Mouse (Mus musculus) embryo, embryonic 11 days (tissue): Measurements from ENCODE around the gene Rce1.
"Not testable (repeated sequence)": the region's sequence is repeated elsewhere in the genome, so short reads cannot be mapped to it uniquely, and the experiment has no call there.

ENCODE experiments used
- DNase-seq: peaks from one replicate; pipeline ENCODE4 v3.0.0-alpha.2; 2015

The Rce1 gene

DNA sequence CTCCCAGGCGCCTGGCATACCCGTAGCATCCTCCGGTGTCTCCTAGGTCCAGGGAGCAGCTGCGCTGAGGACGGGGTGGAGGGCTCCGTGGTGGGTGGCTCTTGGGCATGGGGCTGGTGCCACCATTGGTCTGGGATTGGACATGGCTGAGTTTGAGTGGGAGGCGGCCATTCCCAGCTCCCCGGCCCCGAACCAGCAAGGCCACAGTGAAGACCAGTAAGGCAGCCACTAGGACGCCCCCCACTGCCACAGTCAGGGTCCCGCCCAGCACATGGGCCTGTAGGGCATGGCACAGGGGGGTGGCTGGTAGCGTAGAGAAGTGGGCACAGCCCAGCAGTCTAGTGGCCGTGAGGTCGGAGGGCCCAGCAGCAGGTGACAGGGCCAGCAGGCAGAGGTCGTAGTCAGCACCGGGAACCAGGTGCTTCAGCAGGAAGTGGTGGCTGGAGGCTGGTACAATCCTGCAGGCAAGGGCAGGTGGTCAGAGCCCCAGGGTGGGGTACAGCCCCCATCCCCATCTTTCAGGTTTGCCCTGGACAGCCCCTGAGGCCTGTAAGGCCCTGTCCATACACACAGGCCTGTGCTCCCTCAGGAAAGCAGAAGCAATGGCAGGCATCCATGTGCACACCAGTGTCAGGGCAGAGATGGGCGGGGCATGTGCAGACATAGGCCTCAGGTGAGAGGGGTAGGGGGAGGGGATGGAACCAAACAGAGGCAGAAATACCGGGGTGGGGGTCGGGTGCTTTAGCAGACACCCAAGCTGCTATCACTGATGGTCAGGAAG, 13.1 kb downstream of the Rce1 start:
- DNase-seq = no peak

DNA sequence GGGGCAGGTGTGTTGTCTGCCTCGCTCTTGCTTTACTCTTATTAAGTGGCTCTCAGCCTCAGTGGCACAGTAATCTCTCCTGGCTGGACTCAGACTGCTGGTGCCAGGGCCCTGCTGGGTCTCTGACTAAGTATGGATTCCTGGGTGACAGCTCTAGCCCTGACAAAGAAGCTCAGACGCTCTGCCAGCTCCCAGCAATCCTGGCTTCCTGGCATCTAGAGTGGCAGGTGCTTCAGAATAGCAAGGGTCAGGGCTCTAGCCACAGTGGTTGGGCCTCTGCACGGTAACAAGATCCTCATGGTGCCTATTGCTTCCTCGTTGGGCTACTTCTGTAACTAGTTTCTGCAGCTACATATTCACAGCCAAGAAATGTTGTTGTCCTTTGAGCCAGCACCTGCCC, 15.3 kb downstream of the Rce1 start:
- DNase-seq = no peak

DNA sequence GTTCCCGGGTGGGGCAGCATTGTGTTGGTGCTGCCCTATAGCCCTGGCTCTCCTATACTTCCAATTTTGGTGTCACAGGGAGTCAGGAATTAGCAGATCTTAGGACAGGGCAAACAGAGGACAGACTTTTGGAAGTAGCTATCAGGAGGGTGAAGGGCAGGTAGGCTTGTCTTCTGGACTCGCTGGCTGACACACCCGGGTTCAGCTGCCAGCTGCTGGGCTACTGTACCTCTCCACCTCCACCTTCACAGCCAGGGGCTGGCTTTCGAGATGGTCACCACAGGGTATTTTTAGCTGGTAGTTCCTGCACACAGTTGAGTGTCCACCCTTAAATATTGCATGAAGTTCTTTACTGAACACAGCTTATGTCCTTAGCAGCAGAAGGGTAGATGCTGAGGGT, 16.9 kb downstream of the Rce1 start:
- no peak for DNase-seq

DNA sequence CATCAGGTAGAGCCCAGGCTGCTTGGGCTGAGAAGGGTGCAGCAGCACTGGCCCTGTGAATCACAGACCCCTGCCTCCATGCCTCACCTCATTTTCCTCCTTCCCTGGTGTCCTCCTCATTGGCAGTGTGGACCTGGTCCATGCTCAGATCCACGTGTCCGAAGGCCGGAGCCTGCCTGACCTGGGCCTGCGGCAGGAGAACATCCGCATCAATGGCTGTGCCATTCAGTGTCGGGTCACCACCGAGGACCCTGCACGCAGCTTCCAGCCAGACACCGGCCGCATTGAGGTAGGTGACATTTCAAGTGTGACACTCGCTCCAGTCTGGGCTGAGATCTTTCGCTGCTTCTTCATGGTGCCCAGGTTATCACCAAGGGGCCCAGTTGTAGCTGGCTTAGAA, 18.0 kb downstream of the Rce1 start:
- DNase-seq = no peak

DNA sequence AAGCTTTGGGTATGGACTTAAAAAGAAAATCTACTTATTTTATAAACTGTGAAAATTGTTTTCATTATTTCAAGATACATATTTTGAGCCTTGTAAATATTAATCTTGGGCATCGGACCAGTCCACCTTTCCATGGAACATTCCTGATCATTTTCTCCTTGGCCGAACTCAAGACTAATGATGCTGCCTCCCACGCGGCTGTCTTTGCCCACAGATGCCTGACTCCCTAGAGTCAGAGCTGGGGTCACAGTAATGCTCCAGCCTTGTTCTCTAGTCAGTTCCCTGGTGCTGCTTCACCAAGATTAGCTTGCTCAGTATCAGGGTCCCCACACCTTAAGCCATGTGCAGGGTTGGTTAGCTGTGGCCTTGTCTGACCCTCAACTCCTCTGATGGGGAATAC, 19.8 kb downstream of the Rce1 start:
- DNase-seq = no peak

DNA sequence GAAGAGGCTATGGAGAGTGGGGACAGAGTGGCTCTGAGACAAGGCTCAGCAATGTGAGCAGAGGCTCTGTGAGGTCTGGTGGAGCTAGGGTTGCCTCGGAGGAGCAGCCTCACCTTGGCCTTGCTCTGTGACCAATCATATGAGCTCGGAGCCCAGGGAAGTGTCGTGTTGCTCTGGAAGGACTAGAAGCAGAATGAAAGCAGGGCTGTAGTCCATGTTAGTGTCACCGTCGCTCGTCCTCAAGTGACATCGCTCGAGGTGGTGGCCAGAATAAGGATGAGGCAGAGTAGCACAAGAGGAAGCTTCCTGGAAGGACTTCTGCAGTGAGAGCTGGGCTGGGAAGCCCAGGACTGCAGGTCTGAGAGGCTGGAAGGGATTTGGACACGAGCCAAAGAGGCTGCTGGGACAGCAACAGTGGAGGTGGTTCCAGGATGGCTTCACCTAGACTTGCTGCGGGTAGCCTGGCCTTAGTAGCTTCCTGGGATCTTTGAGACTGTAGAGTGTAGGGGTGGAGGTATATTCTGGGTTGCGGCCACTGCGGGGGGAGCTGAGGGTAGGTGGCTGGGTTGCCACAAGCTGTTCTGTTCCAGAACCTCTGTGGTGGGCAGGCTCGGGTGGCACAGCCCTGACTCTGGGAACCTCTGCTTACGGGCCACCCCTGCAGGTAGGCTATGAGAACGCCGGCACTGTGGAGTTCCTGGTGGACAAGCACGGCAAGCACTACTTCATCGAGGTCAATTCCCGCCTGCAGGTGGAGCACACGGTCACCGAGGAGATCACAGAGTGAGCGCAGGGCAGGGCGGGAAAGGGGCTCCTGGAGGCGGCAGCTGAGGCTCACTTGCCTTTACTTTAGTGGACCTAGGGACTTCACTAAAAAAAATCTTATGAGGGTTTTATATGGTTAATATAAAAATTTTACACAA, 21.4 kb downstream of the Rce1 start:
- peak; percentile 73 for DNase-seq

DNA sequence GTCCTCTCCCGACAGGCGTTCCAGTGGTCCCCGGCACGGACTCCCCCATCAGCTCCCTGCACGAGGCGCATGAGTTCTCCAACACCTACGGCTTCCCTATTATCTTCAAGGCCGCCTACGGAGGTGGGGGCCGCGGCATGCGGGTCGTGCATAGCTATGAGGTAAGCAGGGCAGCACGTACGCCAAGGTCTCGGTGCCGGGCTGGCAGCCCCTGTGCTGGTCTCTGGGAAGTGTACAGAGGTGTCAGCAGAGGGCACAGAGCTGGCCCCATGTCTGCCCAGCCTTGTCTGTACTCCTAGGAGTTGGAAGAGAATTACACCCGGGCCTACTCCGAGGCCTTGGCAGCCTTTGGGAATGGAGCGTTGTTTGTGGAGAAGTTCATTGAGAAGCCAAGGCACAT, 23.0 kb downstream of the Rce1 start:
- no peak for DNase-seq

DNA sequence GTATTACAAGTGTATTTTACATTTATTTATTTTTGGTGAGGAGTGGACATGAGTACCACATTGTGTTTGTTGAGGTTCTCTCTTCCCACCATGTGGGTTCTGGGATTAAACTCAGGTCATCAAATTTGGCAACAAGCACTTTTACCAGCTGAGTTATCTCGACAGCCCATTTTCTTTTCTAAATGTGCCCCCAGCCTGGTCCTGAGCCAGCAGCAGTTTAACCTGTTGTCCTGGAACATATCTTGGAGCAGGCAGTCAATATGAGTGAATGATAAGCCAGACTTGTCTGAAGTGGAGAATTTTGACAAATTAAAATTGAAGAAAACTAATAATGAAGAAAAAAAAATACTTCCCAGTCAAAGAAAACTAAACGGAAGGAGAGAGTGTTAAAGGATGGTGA, 29.4 kb downstream of the Rce1 start:
- no peak for DNase-seq

DNA sequence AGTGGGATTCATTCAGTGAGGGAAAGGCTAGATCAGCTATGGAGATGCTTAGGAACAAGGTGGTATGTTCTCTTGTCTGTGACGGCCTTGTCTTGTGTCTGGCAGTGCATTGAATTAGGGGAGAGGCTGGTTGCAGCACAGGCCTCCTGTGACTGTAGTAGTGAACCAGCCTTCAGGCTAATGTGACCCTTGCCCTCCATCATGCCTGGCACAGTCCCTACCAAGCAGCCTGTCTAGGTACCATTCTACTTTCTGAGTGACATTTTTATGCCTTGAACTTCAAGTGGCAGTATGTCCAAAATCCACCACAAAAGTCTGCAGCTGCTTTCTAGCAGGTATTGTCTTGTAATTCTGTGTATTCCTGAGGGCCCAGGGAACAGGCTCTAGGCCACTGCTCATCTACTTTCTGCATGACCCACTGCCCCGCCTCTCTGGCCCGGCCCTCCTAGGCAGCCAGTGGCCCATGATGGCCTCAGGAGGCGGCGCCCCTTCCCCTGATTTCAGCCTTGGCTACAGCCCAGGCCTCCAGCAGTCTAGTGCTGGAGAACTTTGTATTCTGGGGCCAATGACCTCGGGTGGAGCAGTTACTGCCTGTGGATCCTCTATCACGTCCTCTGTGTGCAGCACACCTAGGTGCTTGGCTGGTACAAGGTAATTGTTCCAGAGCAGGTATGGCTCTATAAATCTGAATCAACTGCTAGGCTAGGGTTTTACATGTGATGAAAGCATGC, 31.5 kb downstream of the Rce1 start:
- DNase-seq = no peak

DNA sequence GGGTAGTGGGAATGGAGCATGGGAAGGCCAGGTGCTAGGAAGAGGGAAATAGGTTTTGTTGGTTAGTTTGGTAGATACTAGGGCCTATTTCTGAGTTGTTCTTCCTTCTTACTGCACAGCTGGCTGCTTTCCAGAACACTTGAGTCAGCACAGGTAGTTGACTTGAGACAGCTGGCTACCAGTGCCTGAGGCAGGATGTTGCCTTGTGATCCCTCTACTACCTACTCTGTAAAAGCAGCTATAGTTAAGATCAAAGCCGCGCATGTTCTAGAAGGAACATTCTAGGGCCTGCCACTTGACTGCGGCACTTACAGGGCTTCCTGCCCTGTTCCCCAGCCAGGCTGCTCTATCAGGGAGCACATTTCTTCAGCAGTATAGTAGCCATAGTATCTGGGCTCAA, 35.4 kb downstream of the Rce1 start:
- DNase-seq = no peak

DNA sequence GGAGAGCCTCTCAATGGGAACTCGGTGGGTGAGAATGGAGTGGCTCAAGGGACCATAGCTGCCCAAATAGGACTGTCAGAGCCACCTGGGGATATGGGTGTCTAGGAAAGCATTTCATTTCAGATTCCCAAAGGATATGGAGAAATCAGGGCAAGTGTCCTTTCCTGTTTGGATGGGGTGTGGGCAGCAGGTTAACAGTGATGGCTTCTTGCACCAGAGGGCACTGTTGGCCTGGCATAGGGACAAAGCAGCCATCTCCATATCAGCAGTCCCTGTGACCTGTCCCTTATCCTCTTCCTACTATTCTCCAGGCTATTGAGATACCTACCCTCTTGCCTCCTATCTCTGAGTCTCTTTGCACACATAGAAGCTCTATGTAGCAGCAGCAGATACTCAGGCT, 36.4 kb downstream of the Rce1 start:
- DNase-seq = no peak

DNA sequence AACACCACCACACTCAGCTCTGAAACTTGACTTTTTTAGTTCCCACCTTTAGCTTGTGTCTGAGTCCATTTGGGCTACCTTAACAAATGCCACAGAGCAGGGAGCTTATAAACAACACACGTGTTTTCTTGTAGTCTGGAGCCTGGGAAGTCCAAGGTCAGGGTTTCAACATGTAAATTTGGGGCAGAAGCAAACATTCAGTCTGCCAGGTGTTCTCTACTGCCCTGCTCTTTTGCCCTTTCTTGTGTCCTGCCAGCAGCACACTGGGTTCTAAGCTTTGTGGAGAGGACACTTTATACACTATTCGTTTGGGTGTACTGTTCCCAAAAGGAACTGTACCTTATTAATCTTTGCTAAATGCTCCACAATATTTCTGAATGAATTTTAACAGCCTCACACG, 37.0 kb downstream of the Rce1 start:
- no peak for DNase-seq

DNA sequence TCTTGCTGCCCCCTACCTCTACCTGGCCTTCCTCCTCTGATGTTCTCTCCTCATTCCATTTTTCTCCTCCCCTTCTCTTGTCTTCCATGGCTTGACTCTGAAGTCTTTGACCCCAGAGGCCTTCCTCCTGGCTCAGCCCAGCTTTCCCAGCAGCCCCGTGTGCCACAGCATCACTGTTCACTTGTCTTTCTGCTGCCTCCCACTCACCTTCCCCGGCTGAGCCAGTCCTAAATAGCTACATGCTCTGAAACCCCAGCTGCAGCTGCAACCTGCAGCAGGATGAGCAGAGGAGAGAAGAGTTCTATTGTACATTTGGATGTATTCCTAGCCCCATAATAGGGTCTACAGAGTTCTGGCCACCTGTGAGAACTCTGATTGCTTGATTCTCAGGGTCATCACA, 38.0 kb downstream of the Rce1 start:
- DNase-seq = no peak

DNA sequence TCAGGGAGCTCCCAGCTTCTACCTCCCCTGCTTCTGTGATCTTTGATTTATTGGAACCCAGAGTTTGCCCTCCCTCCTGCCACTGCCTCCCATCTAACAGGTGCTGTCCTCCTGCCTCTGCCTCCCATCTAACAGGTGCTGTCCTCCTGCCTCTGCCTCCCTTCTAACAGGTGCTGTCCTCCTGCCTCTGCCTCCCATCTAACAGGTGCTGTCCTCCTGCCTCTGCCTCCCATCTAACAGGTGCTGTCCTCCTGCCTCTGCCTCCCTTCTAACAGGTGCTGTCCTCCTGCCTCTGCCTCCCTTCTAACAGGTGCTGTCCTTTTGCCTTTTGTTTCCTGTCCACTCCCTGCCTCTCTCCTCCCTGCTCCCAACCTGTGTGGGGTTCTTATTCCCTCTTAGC, 38.7 kb downstream of the Rce1 start:
- DNase-seq = not testable (repeated sequence)

DNA sequence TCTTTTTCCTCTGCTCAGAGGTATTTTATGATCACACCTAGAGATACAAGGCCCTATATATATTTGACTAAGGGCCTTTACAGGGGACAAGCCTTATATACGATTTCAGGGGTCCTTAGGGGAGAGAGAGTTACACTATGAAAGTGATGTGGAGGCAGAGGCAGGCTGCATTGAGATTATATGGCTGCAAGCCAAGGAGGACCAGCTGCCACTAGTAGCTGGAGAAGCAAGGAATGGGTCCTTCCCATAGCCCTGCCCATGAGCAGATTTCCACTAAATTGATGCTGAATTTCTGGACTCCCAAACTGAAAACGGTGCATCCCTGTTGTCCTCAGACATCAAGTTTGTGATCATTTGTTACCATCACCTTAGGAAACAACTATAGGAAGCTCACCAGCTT, 41.6 kb downstream of the Rce1 start:
- DNase-seq = no peak

DNA sequence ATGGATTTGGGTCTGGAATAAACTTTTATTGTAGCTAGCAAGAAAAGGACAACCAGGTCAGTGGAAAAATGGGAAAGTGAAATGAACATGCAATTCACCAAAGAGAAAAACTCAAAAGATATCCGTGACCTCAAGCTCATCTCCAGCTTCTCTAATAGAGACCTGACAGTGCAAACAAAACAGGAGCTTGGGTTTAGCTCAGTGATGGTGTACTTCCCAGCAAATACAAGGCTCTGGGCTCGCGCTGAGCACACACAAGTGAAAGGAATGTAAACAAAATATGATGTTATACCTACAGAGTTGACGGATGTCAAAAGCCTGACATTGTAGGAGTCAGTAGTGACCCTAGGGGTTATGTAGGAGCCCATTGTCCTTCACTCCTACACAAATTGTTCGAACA, 46.1 kb downstream of the Rce1 start:
- no peak for DNase-seq

DNA sequence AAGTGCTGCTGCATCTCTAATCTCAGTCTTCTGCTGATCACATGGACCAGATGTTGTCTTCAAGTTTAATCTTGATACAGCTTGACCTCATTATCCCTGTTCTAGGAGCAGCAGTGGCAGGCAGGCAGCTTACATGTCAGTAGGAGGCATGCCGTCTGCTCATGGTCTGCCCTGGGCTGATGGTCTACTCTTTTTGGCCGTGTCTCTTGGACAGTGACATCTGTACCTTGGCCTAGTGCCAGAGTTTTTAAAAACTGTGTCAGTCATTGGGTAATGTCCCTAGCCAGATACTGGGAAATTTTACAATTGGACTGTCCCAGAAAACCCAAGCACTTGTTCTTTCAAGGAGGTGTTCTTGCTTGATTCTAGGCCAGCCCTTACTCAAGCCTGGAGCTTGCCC, 46.6 kb downstream of the Rce1 start:
- no peak for DNase-seq

DNA sequence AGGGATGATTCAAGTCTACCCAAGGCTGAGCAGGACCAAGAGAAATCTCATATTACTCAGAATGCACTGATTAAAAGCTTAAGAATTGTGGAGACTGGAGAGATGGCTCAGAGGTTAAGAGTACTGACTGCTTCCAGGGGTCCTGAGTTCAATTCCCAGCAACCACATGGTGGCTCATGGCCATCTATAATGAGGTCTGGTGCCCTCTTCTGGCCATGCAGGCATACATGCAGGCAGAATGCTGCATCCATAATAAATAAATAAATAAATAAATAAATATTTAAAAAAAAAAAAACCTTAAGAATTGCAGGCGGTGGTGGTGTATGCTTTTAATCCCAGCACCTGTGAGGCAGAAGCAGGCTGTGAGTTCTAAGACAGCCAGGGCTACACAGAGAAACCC, 52.2 kb downstream of the Rce1 start:
- no peak for DNase-seq
